In genomic region chr12:31977613-31978195, GRCm38 (mm10) we compare ENCODE assay signal across 14 mouse cellular contexts.
"Had no signal": no experiment of that assay in that cellular context is flagged by ENCODE, and none has a peak within 500 bp of the region (broad histone marks: within the 10 kb centered on the region; RNA-seq: fewer than 3 reads in every experiment).

No protein-coding gene starts in this region.

- H3K36me3 ChIP-seq: limb, embryonic 13.5 days; midbrain, embryonic 15.5 days; stomach, embryonic 15.5 days had no signal

- H3K27ac ChIP-seq: layer of hippocampus, adult 2 months; limb, embryonic 13.5 days; liver, embryonic 15.5 days; midbrain, embryonic 15.5 days; stomach, embryonic 15.5 days had no signal

- H3K27me3 ChIP-seq: limb, embryonic 13.5 days; liver, embryonic 15.5 days; midbrain, embryonic 15.5 days; stomach, embryonic 15.5 days had no signal

- H3K4me3 ChIP-seq: layer of hippocampus, adult 2 months; limb, embryonic 13.5 days; liver, embryonic 15.5 days; midbrain, embryonic 15.5 days; stomach, embryonic 15.5 days had no signal

- DNase-seq: kidney, postnatal 10 days; kidney, postnatal 4 days; lung, adult 2 months; lung, postnatal 36 days; right cerebral cortex, postnatal 14 days; thymus, adult 2 months; thymus, postnatal 25 days had no signal

- H3K9me3 ChIP-seq: limb, embryonic 13.5 days; liver, embryonic 15.5 days; midbrain, embryonic 15.5 days; stomach, embryonic 15.5 days had no signal

- ATAC-seq: lung, postnatal 0 days; midbrain, embryonic 15.5 days had no signal

- H3K4me2 ChIP-seq: limb, embryonic 13.5 days; liver, embryonic 11.5 days; liver, embryonic 15.5 days; midbrain, embryonic 15.5 days; stomach, embryonic 15.5 days had no signal

- H3K4me1 ChIP-seq: limb, embryonic 13.5 days had no signal

- H3K9ac ChIP-seq: limb, embryonic 13.5 days; liver, embryonic 15.5 days; midbrain, embryonic 15.5 days; stomach, embryonic 15.5 days had no signal
